Mouse (Mus musculus) small intestine, adult 2 months (tissue): ENCODE measurements around the gene Adgrd1.

Experiments used
- CTCF ChIP-seq: fragments of 200-500 bp; IDR thresholded peaks from 2 replicates; pipeline ENCODE4 v1.5.1; 2012; ENCODE audit warnings: low read depth, mild to moderate bottlenecking, control low read depth, inconsistent platforms, low read length, moderate library complexity, mixed read lengths; ENCODE audit not compliant: insufficient replicate concordance, insufficient read length; ENCODE audit errors: extremely low read depth
- POLR2A ChIP-seq: fragments of 200-500 bp; IDR thresholded peaks from 2 replicates; pipeline ENCODE4 v1.6.1; 2012; ENCODE audit warnings: low read depth, mild to moderate bottlenecking, control low read depth, inconsistent platforms, low read length, moderate library complexity

GRCm38 (mm10) chr5:129214023-129214422, 117.5 kb downstream of the Adgrd1 start:
- TF ChIP-seq POLR2A, result no peak
- no peak for TF ChIP-seq CTCF
